Mouse (Mus musculus) limb, embryonic 11.5 days (tissue): ENCODE measurements around the gene 4930595D18Rik. TPM values are rescaled to one million over a fixed set of nuclear protein-coding genes. Genes with fewer than 3 reads are reported as not detected.
A peak's percentile ranks its signal among the peaks of the same experiment; 100 is the strongest.

Experiments used
- ATAC-seq: fragments of 200-750 bp; cut with Nextera tagmentation; 2 replicates; pipeline ENCODE4 v1.8.0; 2017; ENCODE audit warnings: low read depth; ENCODE audit not compliant: insufficient number of reproducible peaks, low FRiP score, low TSS enrichment
- DNase-seq: peaks from one replicate; pipeline ENCODE4 v3.0.0-alpha.2; 2015; ENCODE audit warnings: low spot score
- H3K27ac ChIP-seq: fragments of 300-500 bp; sonication (generic); replicated peaks from 2 replicates; pipeline ENCODE4 v1.5.1; 2014; ENCODE audit warnings: low read depth, mild to moderate bottlenecking, low read length
- H3K27me3 ChIP-seq: fragments of 300-500 bp; sonication (generic); 2 replicates; pipeline ENCODE4 v1.6.1; 2014; ENCODE audit warnings: mild to moderate bottlenecking, low read length, mixed read lengths; ENCODE audit not compliant: control insufficient read depth, insufficient read depth
- H3K36me3 ChIP-seq: fragments of 300-500 bp; sonication (generic); 2 replicates; pipeline ENCODE4 v1.6.1; 2014; ENCODE audit warnings: mild to moderate bottlenecking, low read length, moderate library complexity, mixed read lengths; ENCODE audit not compliant: control insufficient read depth, insufficient read depth
- H3K4me1 ChIP-seq: fragments of 300-500 bp; sonication (generic); 2 replicates; pipeline ENCODE4 v1.6.1; 2014; ENCODE audit warnings: low read length, mixed read lengths; ENCODE audit not compliant: control insufficient read depth, insufficient read depth
- H3K4me2 ChIP-seq: fragments of 300-500 bp; sonication (generic); 2 replicates; pipeline ENCODE4 v1.6.1; 2014; ENCODE audit warnings: low read depth, mild to moderate bottlenecking, moderate library complexity; ENCODE audit not compliant: severe bottlenecking
- H3K4me3 ChIP-seq: fragments of 300-500 bp; sonication (generic); 2 replicates; pipeline ENCODE4 v1.5.1; 2014; ENCODE audit warnings: low read depth, low read length
- H3K9ac ChIP-seq: fragments of 300-500 bp; sonication (generic); 2 replicates; pipeline ENCODE4 v1.6.1; 2014; ENCODE audit warnings: mild to moderate bottlenecking, low read length
- H3K9me3 ChIP-seq: fragments of 300-500 bp; sonication (generic); 2 replicates; pipeline ENCODE4 v1.6.1; 2016; ENCODE audit warnings: low read length; ENCODE audit not compliant: control insufficient read depth
- WGBS: fragments of 180-500 bp; shearing (Covaris S2); extraction: QIAGEN DNeasy Blood & Tissue Kit; methylation state at CpG from one replicate; pipeline ENCODE4 v1.1.7; 2014; 5-methylcytosine and 5-hydroxymethylcytosine counted together
- polyA plus RNA-seq: library from polyadenylated mRNA; unstranded; fragments of >200 nt; fragmentation: Nextera tagmentation; extraction: Ambion mirVana; gene quantifications from 2 replicates; pipeline ENCODE4 v1.2.1, GENCODE M21; 2014

Gene 4930595D18Rik
- polyA plus RNA-seq, 1 experiment from 2014 or later, result not detected

GRCm38 (mm10) chr12:111207641-111208040 lies 23.4 kb upstream of the 4930595D18Rik start:
- 0 out of 2 replicates have a peak, but pooled peaks cover 5% of the 10 kb centered on the region for H3K4me1 ChIP-seq
- no peaks in the 10 kb centered on the region for H3K27me3 ChIP-seq
- 85% methylated on average over 3 of the region's 3 CpGs for WGBS
- ATAC-seq (no peak), DNase-seq (no peak)
- no peaks in the 10 kb centered on the region for H3K36me3 ChIP-seq
- no peak overlapping the region for H3K27ac ChIP-seq
- no peak overlapping the region for H3K4me3 ChIP-seq
- no peak overlapping the region for H3K9ac ChIP-seq
- H3K9me3 ChIP-seq, result no peaks in the 10 kb centered on the region
- no peak overlapping the region for H3K4me2 ChIP-seq

DNA sequence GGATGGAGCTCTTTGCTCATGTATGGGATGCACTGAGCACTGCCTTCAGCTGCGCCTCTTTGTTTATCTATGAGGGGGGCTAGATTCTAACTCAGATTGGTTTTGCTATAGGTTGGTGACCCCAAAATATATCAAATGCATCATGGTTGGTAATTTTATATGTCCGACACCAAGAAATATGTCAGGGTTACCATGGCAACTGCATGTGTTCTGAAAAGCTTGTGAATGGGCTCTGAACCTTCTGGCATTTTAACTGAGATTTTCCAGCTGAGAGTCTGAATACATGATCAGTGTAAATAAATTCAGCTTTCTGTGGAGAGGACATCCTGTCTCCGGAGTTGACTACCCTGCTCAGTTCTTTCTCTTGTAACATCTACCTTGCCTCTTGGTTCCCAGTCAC lies 19.7 kb upstream of the 4930595D18Rik start:
- no peaks in the 10 kb centered on the region for H3K36me3 ChIP-seq
- no peak overlapping the region for H3K4me2 ChIP-seq
- ATAC-seq (no peak), DNase-seq (no peak)
- no peaks in the 10 kb centered on the region for H3K27me3 ChIP-seq
- no peak overlapping the region for H3K4me3 ChIP-seq
- no peaks in the 10 kb centered on the region for H3K9me3 ChIP-seq
- 0 out of 2 replicates have a peak, but pooled peaks cover 5% of the 10 kb centered on the region for H3K4me1 ChIP-seq
- no peak overlapping the region for H3K9ac ChIP-seq
- no peak overlapping the region for H3K27ac ChIP-seq
- WGBS, result 89% methylated on average over 3 of the region's 3 CpGs

GRCm38 (mm10) chr12:111203076-111203475 lies 18.8 kb upstream of the 4930595D18Rik start:
- DNase-seq (peak; percentile 33), ATAC-seq (no peak)
- Histone ChIP-seq H3K4me3 (no peak overlapping the region), H3K27me3 (no peaks in the 10 kb centered on the region), H3K27ac (no peak overlapping the region), H3K9ac (no peak overlapping the region), H3K9me3 (no peaks in the 10 kb centered on the region), H3K36me3 (no peaks in the 10 kb centered on the region), H3K4me1 (0 out of 2 replicates have a peak, but pooled peaks cover 5% of the 10 kb centered on the region), H3K4me2 (no peak overlapping the region)
- 68% methylated on average over 10 of the region's 10 CpGs for WGBS

DNA sequence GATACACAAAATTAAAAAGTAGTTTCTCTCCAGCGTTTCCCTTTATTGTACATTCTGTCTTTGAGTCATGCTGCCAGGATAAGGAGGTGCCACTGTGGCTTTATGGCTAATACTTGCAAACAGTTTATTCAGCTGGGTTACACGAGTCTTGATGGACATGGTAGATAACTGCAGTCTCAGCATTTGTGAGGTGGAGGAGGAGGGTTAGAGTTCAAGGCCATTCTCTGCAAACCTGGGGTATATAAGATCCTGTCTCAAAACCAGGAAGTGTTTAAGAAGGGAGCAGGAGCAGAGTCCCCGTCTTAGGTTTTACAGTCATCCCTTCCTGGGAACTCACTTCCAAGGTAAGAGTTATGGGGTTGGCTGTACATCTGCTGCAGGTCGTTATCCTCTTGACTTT lies 12.3 kb upstream of the 4930595D18Rik start:
- no peak for DNase-seq
- no peak overlapping the region for H3K27ac ChIP-seq
- no peaks in the 10 kb centered on the region for H3K9me3 ChIP-seq
- H3K4me2 ChIP-seq, result no peak overlapping the region
- H3K9ac ChIP-seq, result no peak overlapping the region
- 81% methylated on average over 4 of the region's 4 CpGs for WGBS
- no peaks in the 10 kb centered on the region for H3K36me3 ChIP-seq
- peaks cover 4% of the 10 kb centered on the region; the same call in 1 of the 2 replicates for H3K4me1 ChIP-seq
- H3K27me3 ChIP-seq, result no peaks in the 10 kb centered on the region
- no peak for ATAC-seq
- no peak overlapping the region for H3K4me3 ChIP-seq

GRCm38 (mm10) chr12:111193331-111193730 lies 9.0 kb upstream of the 4930595D18Rik start:
- Histone ChIP-seq H3K4me1 (peaks cover 4% of the 10 kb centered on the region; the same call in 1 of the 2 replicates), H3K27me3 (no peaks in the 10 kb centered on the region), H3K27ac (no peak overlapping the region), H3K4me3 (no peak overlapping the region), H3K4me2 (no peak overlapping the region), H3K9ac (no peak overlapping the region), H3K9me3 (no peaks in the 10 kb centered on the region), H3K36me3 (no peaks in the 10 kb centered on the region)
- 80% methylated on average over 9 of the region's 9 CpGs for WGBS
- DNase-seq (no peak), ATAC-seq (no peak)

DNA sequence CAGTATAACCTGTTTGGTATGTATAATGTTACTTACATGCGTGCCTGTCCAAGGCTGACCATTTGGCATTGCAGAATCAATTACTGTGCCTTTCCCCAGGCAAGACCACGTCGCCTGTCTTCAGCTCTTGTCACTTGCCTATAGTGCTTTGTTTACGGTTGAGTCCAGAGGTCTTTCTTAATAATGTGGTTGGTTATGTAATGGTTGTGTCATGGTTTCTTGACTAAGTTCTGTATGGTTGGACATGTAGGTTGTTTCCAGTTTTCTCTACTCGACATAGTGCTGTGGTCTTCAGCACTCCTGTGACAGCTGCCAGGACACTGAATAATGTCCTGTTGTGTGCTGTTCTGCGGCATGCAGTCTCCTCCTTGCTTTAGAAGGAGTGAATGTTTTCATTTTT lies 8.5 kb upstream of the 4930595D18Rik start:
- H3K4me2 ChIP-seq, result no peak overlapping the region
- H3K4me3 ChIP-seq, result no peak overlapping the region
- ATAC-seq, result no peak
- H3K36me3 ChIP-seq, result no peaks in the 10 kb centered on the region
- no peaks in the 10 kb centered on the region for H3K27me3 ChIP-seq
- DNase-seq, result no peak
- H3K4me1 ChIP-seq, result peaks cover 4% of the 10 kb centered on the region; the same call in 1 of the 2 replicates
- 82% methylated on average over 6 of the region's 6 CpGs for WGBS
- no peak overlapping the region for H3K9ac ChIP-seq
- H3K27ac ChIP-seq, result no peak overlapping the region
- no peaks in the 10 kb centered on the region for H3K9me3 ChIP-seq

DNA sequence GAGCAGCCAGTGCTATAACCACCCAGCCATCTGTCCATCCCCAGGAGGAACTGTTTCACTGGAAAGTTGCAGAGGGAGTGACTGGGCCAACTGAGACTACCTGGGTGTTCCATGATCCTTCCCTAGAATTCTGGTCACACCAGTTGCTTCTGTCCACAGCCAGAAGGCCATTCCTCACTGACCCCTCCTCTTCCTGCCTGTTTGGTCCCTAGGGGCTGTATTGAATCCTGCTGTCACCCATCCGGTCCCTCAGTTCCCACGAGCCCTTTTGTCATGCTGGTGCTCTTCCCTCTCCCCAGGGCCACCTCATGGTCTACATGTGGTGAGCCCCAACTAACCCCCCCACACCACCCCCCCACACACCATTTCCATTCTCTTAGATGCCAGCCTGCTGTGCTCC lies 6.6 kb upstream of the 4930595D18Rik start:
- Histone ChIP-seq H3K36me3 (no peaks in the 10 kb centered on the region), H3K9ac (no peak overlapping the region), H3K27me3 (no peaks in the 10 kb centered on the region), H3K4me3 (no peak overlapping the region), H3K9me3 (no peaks in the 10 kb centered on the region), H3K4me1 (peaks cover 4% of the 10 kb centered on the region; the same call in 1 of the 2 replicates), H3K4me2 (no peak overlapping the region), H3K27ac (no peak overlapping the region)
- no peak for DNase-seq
- 66% methylated on average over 2 of the region's 2 CpGs for WGBS
- no peak for ATAC-seq

DNA sequence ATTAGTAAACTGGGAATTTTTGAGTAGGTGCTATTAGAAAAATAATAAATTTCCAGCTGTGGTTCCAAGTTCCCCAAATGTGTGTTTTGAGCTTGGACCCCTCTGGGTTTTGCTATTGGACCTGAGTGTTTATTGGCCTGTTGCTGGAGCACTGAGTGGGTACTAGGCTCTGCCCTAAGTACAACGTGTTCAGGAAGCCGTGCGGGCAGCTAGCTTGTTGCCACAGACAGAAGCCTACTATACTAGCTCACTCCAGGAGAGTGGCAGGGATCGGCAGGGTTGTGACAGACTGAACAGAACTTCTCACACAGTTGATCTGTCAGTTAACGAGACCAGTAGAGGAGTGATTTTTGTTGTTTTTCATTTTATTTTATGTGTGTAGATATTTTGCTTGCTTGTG lies 6.1 kb upstream of the 4930595D18Rik start:
- DNase-seq (no peak), ATAC-seq (no peak)
- no peak overlapping the region for H3K27ac ChIP-seq
- H3K4me1 ChIP-seq, result peaks cover 4% of the 10 kb centered on the region; the same call in 1 of the 2 replicates
- no peaks in the 10 kb centered on the region for H3K27me3 ChIP-seq
- no peak overlapping the region for H3K4me3 ChIP-seq
- H3K9me3 ChIP-seq, result no peaks in the 10 kb centered on the region
- no peak overlapping the region for H3K4me2 ChIP-seq
- no peaks in the 10 kb centered on the region for H3K36me3 ChIP-seq
- WGBS, result 84% methylated on average over 5 of the region's 5 CpGs
- no peak overlapping the region for H3K9ac ChIP-seq

DNA sequence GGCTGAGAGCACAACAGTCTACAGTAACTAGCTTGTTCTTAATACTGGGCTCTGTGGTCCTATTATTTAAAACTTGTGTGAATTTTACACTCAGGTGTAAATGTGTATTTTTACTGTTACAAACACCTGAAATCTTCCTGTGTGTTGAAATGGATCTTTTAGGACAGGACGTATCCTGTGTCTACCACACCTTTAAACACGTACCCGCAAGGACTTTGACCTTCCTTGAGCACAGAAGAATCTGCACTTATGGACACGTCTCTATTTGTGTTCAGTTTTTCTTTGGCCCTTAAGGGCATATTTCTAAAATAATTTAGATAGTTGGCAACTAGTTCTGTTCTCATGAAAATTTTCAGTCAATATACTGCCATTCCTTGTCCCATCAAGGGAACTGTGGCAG lies 4.0 kb upstream of the 4930595D18Rik start:
- H3K4me2 ChIP-seq, result no peak overlapping the region

More for the DNA sequence above, 4.0 kb upstream of the 4930595D18Rik start:
- H3K27ac ChIP-seq, result no peak overlapping the region
- H3K36me3 ChIP-seq, result no peaks in the 10 kb centered on the region
- peaks cover 1% of the 10 kb centered on the region; the same call in 1 of the 2 replicates for H3K4me1 ChIP-seq
- H3K4me3 ChIP-seq, result no peak overlapping the region
- no peak for DNase-seq
- no peak overlapping the region for H3K9ac ChIP-seq
- no peaks in the 10 kb centered on the region for H3K27me3 ChIP-seq
- 92% methylated on average over 4 of the region's 4 CpGs for WGBS
- H3K9me3 ChIP-seq, result no peaks in the 10 kb centered on the region
- no peak for ATAC-seq
